Mouse (Mus musculus): ENCODE data around the gene Pan3. TPM values are rescaled to one million over a fixed set of nuclear protein-coding genes. Genes with fewer than 3 reads are reported as not detected.

Gene Pan3
- 24.8 and 66.3 TPM in 2 replicates for polyA plus RNA-seq (2012; rRNA removed; ENCODE audit: low replicate concordance)

GRCm38 (mm10) chr5:147429535-147430305, at the start of gene Pan3:
Gene Pan3 (plus strand): TSS chr5:147430161.

DNA sequence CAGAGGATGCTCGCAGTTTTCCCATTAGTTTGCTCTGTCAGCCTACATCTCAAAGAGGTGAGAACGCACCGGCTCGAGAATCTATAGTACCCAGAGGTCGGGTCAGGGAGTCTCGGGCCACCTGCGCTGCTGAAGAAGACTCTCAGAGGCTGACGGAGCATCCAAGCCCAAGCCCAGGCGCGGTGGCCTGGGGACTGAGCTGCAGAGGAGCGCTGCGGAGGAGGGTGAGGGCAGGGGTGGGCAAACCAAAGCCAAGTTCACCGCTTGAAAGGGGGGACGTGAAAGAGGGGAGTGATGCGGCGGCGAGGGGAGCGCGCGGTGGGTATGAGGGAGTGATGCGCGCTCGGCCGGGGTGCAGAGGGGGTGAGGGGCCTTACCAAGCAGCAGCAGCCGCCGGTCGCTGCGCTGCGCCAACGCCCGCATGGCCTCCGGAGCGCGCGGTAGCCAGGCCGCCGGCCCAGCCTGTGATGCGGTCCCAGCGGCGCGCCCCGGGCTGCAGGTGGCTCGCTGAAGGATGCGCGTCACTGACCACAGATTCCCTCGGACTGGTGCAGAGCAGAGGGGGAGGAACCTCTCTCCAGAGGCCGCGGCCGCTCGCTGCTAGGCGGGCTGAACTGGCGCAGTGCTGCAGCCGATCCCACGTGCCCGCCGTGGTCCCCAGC, 30.0 kb upstream of the Pan3 start, which contains the start of gene Flt3:
Flt3 (minus strand) TSS at position 647 of the 662 bp plus-strand sequence.

Other genes with a start within 250 kb of the Pan3 start
- not detected in 2 replicates for gene Gsx1, start 241.5 kb upstream of the Pan3 start, polyA plus RNA-seq (2012; rRNA removed; ENCODE audit: low replicate concordance)
- not detected in 2 replicates for gene Pdx1, start 160.2 kb upstream of the Pan3 start, polyA plus RNA-seq (2012; rRNA removed; ENCODE audit: low replicate concordance)
- not detected in 2 replicates for gene Cdx2, start 122.9 kb upstream of the Pan3 start, polyA plus RNA-seq (2012; rRNA removed; ENCODE audit: low replicate concordance)
- gene Urad, start 107.7 kb upstream of the Pan3 start, polyA plus RNA-seq (2012; rRNA removed; ENCODE audit: low replicate concordance), result 0.76 TPM in 1 of 2 replicates, not detected in the other
- 2.8 and 3.9 TPM in 2 replicates for gene Flt3, start 29.7 kb upstream of the Pan3 start, polyA plus RNA-seq (2012; rRNA removed; ENCODE audit: low replicate concordance)

All from mammary gland, adult 2 months (tissue).